Mouse (Mus musculus): ENCODE measurements around the gene Gnao1. TPM values are rescaled to one million over a fixed set of nuclear protein-coding genes. Genes with fewer than 3 reads are reported as not detected.

The Gnao1 gene
- total and polyA plus RNA-seq, 3 experiments, result 1.1 to 13.5 (median 3.5) TPM

DNA sequence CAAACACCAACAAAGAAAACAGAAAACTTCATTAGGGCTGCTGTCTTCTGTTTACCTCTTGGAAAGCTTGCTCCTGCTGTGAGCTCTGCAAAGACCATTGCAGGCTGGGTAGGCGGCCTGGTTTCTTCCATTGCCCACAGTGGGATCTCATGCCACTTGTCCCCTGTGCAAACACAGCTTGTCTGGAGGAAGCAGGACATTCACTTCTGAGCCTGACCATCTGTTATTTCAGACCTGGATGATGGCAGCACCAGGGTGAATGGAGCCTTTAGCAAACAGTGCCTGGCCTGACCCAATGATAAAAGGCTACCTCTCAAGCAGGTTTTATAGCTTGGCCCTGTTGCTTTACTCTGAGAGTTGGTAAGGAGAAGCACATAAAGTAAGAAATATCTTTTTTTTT, 35.4 kb downstream of the Gnao1 start:
- dilution Hi-C loops (cut with MboI; ENCODE audit: extremely low pct_ligation_motif_present, extremely low pct_unique_long_range_greater_than_20kb, low sequenced_read_pairs), result no loop called here

DNA sequence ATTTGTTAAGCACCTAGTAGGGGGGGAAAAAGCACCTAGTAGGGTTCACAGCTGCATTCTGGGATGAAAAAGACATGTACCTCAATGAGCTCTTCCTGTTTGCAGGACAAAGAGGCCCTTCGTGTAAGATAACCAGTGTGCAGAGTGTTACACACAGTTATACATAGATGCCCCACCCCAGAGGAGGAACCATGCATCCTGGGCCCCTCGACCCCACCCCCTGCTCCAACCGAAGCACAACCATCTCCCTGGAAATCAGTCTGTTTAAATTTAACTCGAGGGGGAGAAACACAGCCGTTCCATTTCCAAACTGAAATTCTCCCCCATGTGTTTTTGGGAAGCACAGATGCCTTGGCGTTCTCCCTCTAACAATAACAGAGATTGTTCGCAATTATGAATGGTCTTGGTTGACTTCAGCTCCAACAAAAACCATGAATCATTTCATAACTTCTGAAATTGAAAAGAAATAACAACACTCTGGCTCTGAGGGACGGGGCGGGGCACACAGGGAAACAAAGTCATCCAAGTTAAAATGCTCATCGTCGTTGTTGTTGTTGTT, 42.4 kb downstream of the Gnao1 start:
- dilution Hi-C loops (cut with MboI; ENCODE audit: extremely low pct_ligation_motif_present, extremely low pct_unique_long_range_greater_than_20kb, low sequenced_read_pairs) (no loop called here), in situ Hi-C loops (cut with MboI; ENCODE audit: low pct_ligation_motif_present, low pct_unique_long_range_greater_than_20kb, low sequenced_read_pairs) (no loop called here)
- Histone ChIP-seq H3K9ac (ENCODE audit: insufficient read depth, low read depth) (no peak overlapping the region), H3K79me2 (replicated peaks; ENCODE audit: control insufficient read depth, extremely low read depth, insufficient read depth, poor library complexity, severe bottlenecking) (no peaks in the 10 kb centered on the region), H3K4me3 (replicated peaks in 1 of 3; ENCODE audit: low read depth in 2 of 3, low read length in 2 of 3, poor library complexity in 1 of 3) (no peak overlapping the region), H3K4me2 (ENCODE audit: insufficient read depth, low read depth, poor library complexity, severe bottlenecking) (no peak overlapping the region), H3K9me3 (replicated peaks; ENCODE audit: low read length) (no peaks in the 10 kb centered on the region), H3K27me3 (replicated peaks) (no peaks in the 10 kb centered on the region), H3K36me3 (replicated peaks in 1 of 2; ENCODE audit: control insufficient read depth in 1 of 2, insufficient read depth in 1 of 2, low read length in 1 of 2) (peaks cover 0 to 7% of the 10 kb centered on the region in 2 experiments), H3K4me1 (ENCODE audit: control insufficient read depth in 1 of 2, insufficient read depth in 2 of 2) (peaks cover 0 to 20% of the 10 kb centered on the region in 2 experiments; a peak in 2 of 4 replicates), H3K27ac (ENCODE audit: insufficient read depth, low read depth) (no peak overlapping the region)
- TF ChIP-seq KAT2A (IDR thresholded peaks at IDR 0.05; ENCODE audit: insufficient replicate concordance, low read length) (no peak), E2F4 (IDR thresholded peaks at IDR 0.05; ENCODE audit: insufficient replicate concordance, low read depth, low read length) (no peak), SIN3A (IDR thresholded peaks at IDR 0.05; ENCODE audit: low read length) (no peak), GABPA (IDR thresholded peaks at IDR 0.05; ENCODE audit: insufficient replicate concordance, low read depth, low read length) (no peak), EP300 (IDR thresholded peaks at IDR 0.05; ENCODE audit: low read length) (no peak), MXI1 (IDR thresholded peaks at IDR 0.05; ENCODE audit: low read depth, low read length) (no peak)
- DNase-seq (ENCODE audit: extremely low read depth), result no peak

More for the DNA sequence above, 35.4 kb downstream of the Gnao1 start:
- Histone ChIP-seq H3K9me3 (replicated peaks; ENCODE audit: low read length) (no peaks in the 10 kb centered on the region), H3K9ac (ENCODE audit: insufficient read depth, low read depth) (no peak overlapping the region), H3K79me2 (replicated peaks; ENCODE audit: control insufficient read depth, extremely low read depth, insufficient read depth, poor library complexity, severe bottlenecking) (no peaks in the 10 kb centered on the region), H3K4me3 (replicated peaks in 1 of 3; ENCODE audit: low read depth in 2 of 3, low read length in 2 of 3, poor library complexity in 1 of 3) (no peak overlapping the region), H3K36me3 (replicated peaks in 1 of 2; ENCODE audit: control insufficient read depth in 1 of 2, insufficient read depth in 1 of 2, low read length in 1 of 2) (peaks cover 0 to 9% of the 10 kb centered on the region in 2 experiments), H3K27me3 (replicated peaks) (no peaks in the 10 kb centered on the region), H3K27ac (ENCODE audit: insufficient read depth, low read depth) (no peak overlapping the region), H3K4me2 (ENCODE audit: insufficient read depth, low read depth, poor library complexity, severe bottlenecking) (no peak overlapping the region), H3K4me1 (ENCODE audit: control insufficient read depth in 1 of 2, insufficient read depth in 2 of 2) (peaks cover 8 to 49% of the 10 kb centered on the region in 2 experiments)
- DNase-seq (ENCODE audit: extremely low read depth), result no peak
- in situ Hi-C loops (cut with MboI; ENCODE audit: low pct_ligation_motif_present, low pct_unique_long_range_greater_than_20kb, low sequenced_read_pairs), result loop anchor here (10.0 kb wide), 2 partner anchors 180 to 250 kb away; no protein-coding TSS in a partner anchor
- TF ChIP-seq ZMIZ1 (IDR thresholded peaks at IDR 0.05; ENCODE audit: low read depth, low read length) (no peak), NRF1 (IDR thresholded peaks at IDR 0.05; ENCODE audit: low read depth, low read length) (no peak), MAX (IDR thresholded peaks at IDR 0.05; ENCODE audit: low read length) (no peak), ZKSCAN1 (IDR thresholded peaks at IDR 0.05; ENCODE audit: borderline replicate concordance, low read depth, low read length) (no peak), UBTF (IDR thresholded peaks at IDR 0.05; ENCODE audit: low read depth, low read length) (no peak), NELFE (IDR thresholded peaks at IDR 0.05; ENCODE audit: low read depth, low read length) (no peak), USF1 (IDR thresholded peaks at IDR 0.05; ENCODE audit: low read depth, low read length) (no peak), JUND (conservative IDR thresholded peaks at IDR 0.05; ENCODE audit: low read depth, low read length) (no peak), CTCF (conservative IDR thresholded peaks at IDR 0.05 in 1 of 2, IDR thresholded peaks at IDR 0.05 in 1 of 2; ENCODE audit: low read depth in 2 of 2, low read length in 2 of 2) (no peak), EP300 (IDR thresholded peaks at IDR 0.05; ENCODE audit: low read length) (no peak), TCF12 (IDR thresholded peaks at IDR 0.05; ENCODE audit: low read depth, low read length) (no peak), MAFK (IDR thresholded peaks at IDR 0.05; ENCODE audit: insufficient replicate concordance, low read length) (no peak), TBP (conservative IDR thresholded peaks at IDR 0.05; ENCODE audit: low read depth, low read length) (no peak), ELF1 (IDR thresholded peaks at IDR 0.05; ENCODE audit: low read depth, low read length) (no peak), HCFC1 (IDR thresholded peaks at IDR 0.05; ENCODE audit: low read depth, low read length) (no peak), ZNF384 (IDR thresholded peaks at IDR 0.05; ENCODE audit: low read depth, low read length) (no peak), IRF4 (IDR thresholded peaks at IDR 0.05; ENCODE audit: low read depth, low read length) (no peak), CHD2 (IDR thresholded peaks at IDR 0.05; ENCODE audit: low read length) (no peak), E2F4 (IDR thresholded peaks at IDR 0.05; ENCODE audit: insufficient replicate concordance, low read depth, low read length) (no peak)

Measured in CH12.LX (cell line).